Mouse (Mus musculus) intestine, embryonic 15.5 days (tissue): Measurements from ENCODE around the gene Tspo. TPM values are rescaled to one million over a fixed set of nuclear protein-coding genes. Genes with fewer than 3 reads are reported as not detected.
A peak's percentile ranks its signal among the peaks of the same experiment; 100 is the strongest.

Source experiments
- ATAC-seq: fragments of 200-750 bp; cut with Nextera tagmentation; 2 replicates; pipeline ENCODE4 v1.8.0; 2017; ENCODE audit warnings: moderate TSS enrichment, moderate library complexity
- H3K27ac ChIP-seq: fragments of 300-500 bp; sonication (generic); 2 replicates; pipeline ENCODE4 v1.5.1; 2015; ENCODE audit warnings: mild to moderate bottlenecking, inconsistent platforms
- H3K27me3 ChIP-seq: fragments of 300-500 bp; sonication (generic); replicated peaks from 2 replicates; pipeline ENCODE4 v1.6.1; 2015; ENCODE audit warnings: inconsistent platforms
- H3K36me3 ChIP-seq: fragments of 300-500 bp; sonication (generic); 2 replicates; pipeline ENCODE4 v1.6.1; 2015; ENCODE audit warnings: inconsistent platforms
- H3K4me1 ChIP-seq: fragments of 300-500 bp; sonication (generic); replicated peaks from 2 replicates; pipeline ENCODE4 v1.6.1; 2015; ENCODE audit warnings: inconsistent platforms
- H3K4me2 ChIP-seq: fragments of 300-500 bp; sonication (generic); replicated peaks from 2 replicates; pipeline ENCODE4 v1.6.1; 2015; ENCODE audit warnings: mild to moderate bottlenecking, inconsistent platforms
- H3K4me3 ChIP-seq: fragments of 300-500 bp; sonication (generic); replicated peaks from 2 replicates; pipeline ENCODE4 v1.5.1; 2015; ENCODE audit warnings: inconsistent platforms
- H3K9ac ChIP-seq: fragments of 300-500 bp; sonication (generic); 2 replicates; pipeline ENCODE4 v1.6.1; 2015; ENCODE audit warnings: inconsistent platforms
- H3K9me3 ChIP-seq: fragments of 300-500 bp; sonication (generic); 2 replicates; pipeline ENCODE4 v1.6.1; 2016; ENCODE audit warnings: inconsistent platforms
- WGBS: fragments of 180-500 bp; shearing (Covaris S2); methylation state at CpG from one replicate; pipeline ENCODE4 v1.1.7; 2015; 5-methylcytosine and 5-hydroxymethylcytosine counted together
- polyA plus RNA-seq: library from polyadenylated mRNA; unstranded; fragments of >200 nt; fragmentation: Nextera tagmentation; extraction: Ambion mirVana; gene quantifications from 2 replicates; pipeline ENCODE4 v1.2.1, GENCODE M21; 2015

Tspo gene
- 98.0 and 120 TPM in 2 replicates for polyA plus RNA-seq

DNA sequence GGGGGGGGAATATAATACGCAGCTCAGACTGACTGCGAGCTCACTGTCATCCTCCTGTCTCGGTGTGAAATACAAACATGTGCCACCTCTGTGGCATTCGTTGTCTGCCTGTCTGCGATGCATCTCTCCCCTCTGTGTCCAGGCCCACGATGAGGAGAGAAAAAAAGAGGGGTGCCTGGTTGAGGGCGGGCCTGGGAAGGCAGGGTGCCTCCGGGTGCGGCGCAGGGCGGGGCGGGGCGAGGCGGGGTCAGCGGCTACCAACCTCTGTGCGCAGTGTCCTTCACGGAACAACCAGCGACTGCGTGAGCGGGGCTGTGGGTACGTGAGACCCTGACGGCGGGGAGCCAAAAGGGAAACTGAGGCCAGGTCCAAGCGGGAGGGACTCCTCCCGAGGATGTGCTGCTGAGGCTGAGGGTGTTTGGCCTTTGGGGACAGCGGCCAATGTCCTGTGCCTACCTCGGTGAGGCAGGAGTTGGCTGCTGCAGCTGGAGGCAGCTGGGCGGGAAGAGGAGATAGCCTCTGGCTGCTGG is at the start of gene Tspo, which contains the start of gene Mcat:
Gene Tspo (plus strand): TSS at position 266 of the 530 bp plus-strand sequence.
Gene Mcat (minus strand): TSS at position 461 of the 530 bp plus-strand sequence.
- Histone ChIP-seq H3K4me2 (peak within 1 kb of the TSS; percentile 98), H3K27me3 (no peaks in the 10 kb centered on the region), H3K36me3 (no peaks in the 10 kb centered on the region), H3K9ac (peak within 1 kb of the TSS; percentile 59), H3K27ac (peak within 1 kb of the TSS; percentile 59; the same call in 1 of the 2 replicates), H3K4me1 (peaks cover 12% of the 10 kb centered on the region; the same call in 1 of the 2 replicates), H3K9me3 (no peaks in the 10 kb centered on the region), H3K4me3 (peak within 1 kb of the TSS; percentile 54)
- under 1% methylated on average over 28 of the region's 28 CpGs for WGBS
- peak; percentile 81 for ATAC-seq

DNA sequence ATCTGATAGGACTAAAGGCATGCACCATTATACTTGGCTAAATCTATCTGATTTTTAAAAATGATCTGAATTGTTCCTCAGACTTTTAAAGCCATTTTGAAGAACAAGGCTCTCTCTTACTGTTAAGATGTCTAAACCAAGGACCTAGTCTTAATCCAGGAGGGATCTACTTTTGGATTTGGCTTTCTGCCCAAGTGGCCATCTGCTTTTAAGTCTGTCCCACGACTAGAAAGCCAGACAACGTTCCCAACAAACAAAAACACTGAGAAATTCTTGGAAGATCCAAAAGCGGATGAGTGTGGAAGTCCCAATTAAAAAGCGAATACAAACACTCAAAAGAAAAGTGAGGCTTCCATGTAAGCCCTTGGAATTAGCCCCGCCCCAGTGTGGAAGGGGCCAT is 48.4 kb upstream of the Tspo start:
- Histone ChIP-seq H3K4me3 (no peak overlapping the region), H3K4me1 (peaks cover 9% of the 10 kb centered on the region), H3K4me2 (no peak overlapping the region), H3K9me3 (no peaks in the 10 kb centered on the region), H3K27ac (no peak overlapping the region), H3K27me3 (no peaks in the 10 kb centered on the region), H3K9ac (no peak overlapping the region), H3K36me3 (no peaks in the 10 kb centered on the region)
- 66% methylated on average over 5 of the region's 5 CpGs for WGBS
- ATAC-seq, result no peak

DNA sequence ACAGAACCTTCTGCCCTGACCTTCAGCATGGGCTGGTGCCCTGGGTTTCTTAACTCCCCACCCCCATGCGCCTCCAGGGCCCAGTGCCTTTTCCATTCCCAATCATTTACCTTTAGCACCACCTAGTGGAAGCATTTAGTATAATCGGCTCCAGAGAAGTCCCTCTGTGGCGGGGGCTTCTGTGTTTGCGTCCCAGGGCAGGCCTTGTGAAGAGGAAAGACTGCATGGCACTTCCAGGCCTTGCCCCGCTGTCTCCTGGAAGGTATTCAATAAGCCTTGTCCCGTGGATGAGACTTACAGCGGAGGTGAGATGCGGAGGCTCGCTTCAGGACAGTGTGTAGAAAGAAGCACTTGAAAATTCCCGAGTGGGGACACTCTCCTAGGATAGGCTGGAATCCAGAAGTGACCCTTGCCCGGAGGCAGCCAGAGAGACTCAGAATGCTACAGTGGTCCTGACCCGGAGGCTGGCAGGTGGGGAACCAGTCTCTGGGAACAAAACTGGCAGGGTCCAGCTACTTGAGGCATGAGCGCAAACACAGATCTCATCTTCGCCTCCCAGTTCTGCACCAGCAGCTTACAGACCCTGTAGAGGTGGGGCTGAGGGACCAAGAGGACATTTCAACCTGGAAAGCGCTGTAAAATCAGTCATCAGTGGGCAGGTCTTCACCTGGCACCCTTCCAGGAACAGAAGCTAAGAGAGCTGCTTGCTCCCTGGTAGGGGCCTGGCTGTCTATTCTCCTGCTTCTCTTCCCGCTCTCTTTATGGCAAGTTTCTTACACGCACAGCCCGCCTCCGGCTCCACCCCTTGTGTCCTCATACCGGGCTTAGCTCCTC is 45.0 kb upstream of the Tspo start:
- Histone ChIP-seq H3K4me2 (peak overlapping the region; percentile 45), H3K27me3 (no peaks in the 10 kb centered on the region), H3K9ac (no peak overlapping the region), H3K27ac (no peak overlapping the region), H3K36me3 (no peaks in the 10 kb centered on the region), H3K4me3 (no peak overlapping the region), H3K4me1 (peaks cover 6% of the 10 kb centered on the region), H3K9me3 (no peaks in the 10 kb centered on the region)
- peak; percentile 63 for ATAC-seq
- WGBS, result 28% methylated on average over 20 of the region's 20 CpGs

DNA sequence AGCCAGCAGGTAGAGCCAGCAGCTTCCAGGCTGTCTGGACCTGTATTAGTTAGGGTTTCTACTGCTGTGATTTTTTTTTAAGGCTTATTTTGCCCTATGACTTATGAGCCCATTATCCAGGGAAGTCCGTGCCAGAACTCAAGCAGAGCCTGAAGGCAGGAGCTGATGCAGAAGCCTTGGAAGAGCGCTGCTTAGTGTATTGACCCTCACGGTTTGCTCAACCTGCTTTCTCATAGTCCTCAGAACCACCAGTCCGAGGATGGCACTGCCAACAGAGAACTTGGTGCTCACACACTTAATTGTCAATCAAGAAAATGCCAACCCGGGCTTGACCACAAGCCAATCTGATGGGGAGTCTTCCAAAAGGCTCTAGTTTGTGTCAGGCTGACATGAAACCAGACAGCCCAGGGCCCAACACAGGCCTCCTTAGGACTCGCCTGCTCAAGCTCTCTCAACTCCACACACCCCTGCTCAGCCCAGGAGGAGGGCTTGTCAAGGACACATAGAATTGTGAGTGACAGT is 42.5 kb upstream of the Tspo start:
- H3K27ac ChIP-seq, result no peak overlapping the region
- H3K27me3 ChIP-seq, result peaks cover 10% of the 10 kb centered on the region; the same call in 1 of the 2 replicates
- no peaks in the 10 kb centered on the region for H3K36me3 ChIP-seq
- 83% methylated on average over 6 of the region's 6 CpGs for WGBS
- no peak overlapping the region for H3K4me3 ChIP-seq
- peaks cover 10% of the 10 kb centered on the region for H3K4me1 ChIP-seq
- H3K4me2 ChIP-seq, result no peak overlapping the region
- no peak for ATAC-seq
- H3K9me3 ChIP-seq, result no peaks in the 10 kb centered on the region
- no peak overlapping the region for H3K9ac ChIP-seq

DNA sequence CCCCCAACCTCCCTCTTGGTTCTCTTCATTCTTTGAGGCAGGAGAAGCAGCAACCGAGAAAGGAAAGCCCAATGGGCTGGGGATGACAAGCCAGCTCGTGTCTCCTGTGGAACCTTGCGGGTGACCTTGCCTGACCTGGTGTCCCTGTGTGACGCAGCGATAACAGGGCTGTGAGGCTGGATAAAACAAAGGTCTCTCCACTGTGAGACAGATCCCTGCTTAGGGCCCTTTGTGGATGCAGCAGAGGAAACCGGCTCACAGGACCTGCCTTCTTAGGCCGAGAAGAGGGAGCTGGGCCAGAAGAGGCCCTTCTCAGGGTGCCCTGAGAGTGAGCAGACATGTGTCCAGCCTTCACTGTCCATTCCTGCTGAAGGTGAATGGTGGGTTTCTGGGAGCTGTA is 40.2 kb upstream of the Tspo start:
- H3K36me3 ChIP-seq, result no peaks in the 10 kb centered on the region
- H3K4me3 ChIP-seq, result no peak overlapping the region
- H3K9ac ChIP-seq, result no peak overlapping the region
- whole genome bisulfite sequencing, result 41% methylated on average over 7 of the region's 7 CpGs
- no peak overlapping the region for H3K4me2 ChIP-seq
- H3K27me3 ChIP-seq, result peaks cover 29% of the 10 kb centered on the region
- no peak overlapping the region for H3K27ac ChIP-seq
- no peaks in the 10 kb centered on the region for H3K9me3 ChIP-seq
- H3K4me1 ChIP-seq, result peaks cover 22% of the 10 kb centered on the region
- ATAC-seq, result no peak

DNA sequence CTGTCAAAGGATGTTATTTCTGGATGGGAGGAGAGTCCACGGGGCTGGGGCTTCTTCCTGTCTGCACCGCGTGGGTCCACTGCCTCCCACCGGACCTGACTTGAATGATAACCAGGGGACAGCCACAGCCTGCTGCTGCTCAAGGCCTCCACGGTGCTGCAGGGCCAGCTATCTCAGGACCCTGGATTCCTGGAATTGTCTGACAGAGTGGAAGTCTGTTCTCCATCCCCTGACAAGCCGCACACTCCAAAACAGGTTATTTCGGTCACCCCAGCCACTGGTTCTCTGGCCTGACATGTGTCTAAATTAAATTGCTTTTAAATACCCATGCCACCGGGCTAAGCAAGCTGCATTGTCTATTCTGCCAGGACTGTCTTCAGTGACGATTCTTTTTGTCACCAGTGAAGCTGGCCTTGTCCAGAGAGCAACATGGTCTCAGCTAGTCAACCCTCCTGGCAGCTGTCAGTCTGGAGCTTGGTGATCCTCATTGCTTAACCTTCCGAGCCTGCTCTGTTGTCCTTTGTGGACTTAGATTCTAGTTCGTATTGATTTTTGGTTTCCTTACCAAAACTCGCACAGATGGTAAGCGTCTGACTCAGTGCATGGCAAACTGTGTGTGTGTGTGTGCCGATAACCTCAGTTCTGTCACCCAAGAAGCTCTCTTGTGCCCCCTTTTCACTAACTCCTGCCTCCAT is 39.6 kb upstream of the Tspo start:
- Histone ChIP-seq H3K4me2 (no peak overlapping the region), H3K4me1 (peaks cover 16% of the 10 kb centered on the region), H3K27ac (no peak overlapping the region), H3K4me3 (no peak overlapping the region), H3K9ac (no peak overlapping the region), H3K27me3 (peaks cover 33% of the 10 kb centered on the region), H3K9me3 (no peaks in the 10 kb centered on the region), H3K36me3 (no peaks in the 10 kb centered on the region)
- 52% methylated on average over 14 of the region's 14 CpGs for WGBS
- no peak for ATAC-seq

DNA sequence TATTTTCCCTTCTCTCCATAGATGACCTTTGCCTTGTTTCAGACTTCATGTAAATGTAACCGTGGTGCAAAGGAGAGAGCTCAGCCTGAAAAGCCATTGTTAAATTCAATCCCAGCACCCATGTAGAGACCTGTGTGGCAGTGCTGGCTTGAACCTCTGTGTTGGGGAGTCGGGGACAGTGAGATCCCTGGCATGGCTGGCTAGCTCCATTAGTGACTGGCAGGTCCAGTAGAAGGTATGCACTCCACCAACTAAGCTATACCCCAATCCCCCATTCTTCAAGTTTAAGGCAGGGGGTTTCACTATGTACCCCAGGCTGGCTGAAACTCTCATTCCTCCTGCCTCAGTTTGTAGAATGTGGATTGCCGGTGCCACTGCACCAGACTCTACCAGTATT is 39.1 kb upstream of the Tspo start:
- peaks cover 16% of the 10 kb centered on the region for H3K4me1 ChIP-seq
- H3K36me3 ChIP-seq, result no peaks in the 10 kb centered on the region
- H3K9me3 ChIP-seq, result no peaks in the 10 kb centered on the region
- H3K4me3 ChIP-seq, result no peak overlapping the region
- no peak overlapping the region for H3K4me2 ChIP-seq
- no peak overlapping the region for H3K9ac ChIP-seq
- H3K27me3 ChIP-seq, result peaks cover 33% of the 10 kb centered on the region
- no peak overlapping the region for H3K27ac ChIP-seq
- ATAC-seq, result no peak
- WGBS, result 76% methylated on average over 3 of the region's 3 CpGs

DNA sequence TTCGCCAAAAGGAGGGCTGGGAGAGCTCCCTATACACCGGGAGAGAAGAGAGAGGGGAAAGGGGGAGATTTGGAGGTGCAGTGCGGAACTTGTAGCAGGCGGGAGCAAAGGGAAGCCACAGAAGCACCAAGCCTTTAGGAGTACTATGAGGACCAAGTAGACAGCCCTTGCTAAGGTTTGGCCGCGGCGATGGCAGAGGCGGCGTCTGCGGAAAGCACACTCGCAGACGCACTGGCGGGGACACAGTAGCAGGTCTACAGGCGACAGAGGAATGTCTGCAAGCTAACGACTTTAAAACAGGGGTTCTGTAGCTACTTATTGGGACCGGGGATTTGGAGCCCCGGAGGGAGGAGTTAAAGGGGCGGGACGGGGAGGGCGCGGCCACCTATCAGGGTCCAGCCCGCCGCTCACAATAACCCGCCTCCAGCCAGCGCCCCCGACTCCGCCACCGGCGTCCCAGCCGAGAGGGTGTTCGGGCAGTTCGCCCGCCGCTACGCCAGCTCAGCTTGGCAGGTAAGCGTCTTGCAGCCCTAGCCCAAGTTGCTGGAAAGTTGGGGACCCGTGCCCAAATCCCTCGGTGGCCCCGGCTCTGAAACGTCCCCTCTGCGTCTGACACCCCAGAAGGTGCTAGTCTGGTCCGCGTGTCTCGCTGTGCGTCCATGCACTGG is 36.8 kb upstream of the Tspo start, which contains the start of gene Bik:
Gene Bik (plus strand): TSS at position 439 of the 668 bp plus-strand sequence.
- Histone ChIP-seq H3K9ac (peak within 1 kb of the TSS; percentile 53), H3K9me3 (no peaks in the 10 kb centered on the region), H3K36me3 (no peaks in the 10 kb centered on the region), H3K4me1 (peaks cover 23% of the 10 kb centered on the region), H3K4me2 (peak within 1 kb of the TSS; percentile 96), H3K4me3 (peak within 1 kb of the TSS; percentile 50), H3K27ac (no peak within 1 kb of the TSS), H3K27me3 (peaks cover 33% of the 10 kb centered on the region)
- WGBS, result under 1% methylated on average over 45 of the region's 45 CpGs
- peak; percentile 81 for ATAC-seq

DNA sequence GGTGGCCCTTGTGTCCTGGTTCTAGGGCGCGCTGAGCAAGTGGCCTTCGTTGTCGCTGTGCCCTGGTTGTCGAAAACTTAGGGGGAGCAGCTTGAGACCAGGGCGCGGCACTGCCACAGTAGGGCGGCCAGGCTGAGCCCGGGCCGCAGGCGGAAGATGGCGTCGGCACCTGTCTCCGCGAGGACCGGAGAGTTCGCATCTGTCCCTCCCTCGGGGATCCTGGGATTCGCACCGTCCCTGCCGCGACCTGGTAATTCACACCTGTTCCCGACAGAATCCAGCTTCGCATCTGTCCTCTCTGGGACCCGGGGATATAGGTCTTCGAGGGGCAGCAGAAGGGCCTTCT is 36.3 kb upstream of the Tspo start:
- peak overlapping the region; percentile 53 for H3K9ac ChIP-seq
- H3K27ac ChIP-seq, result no peak overlapping the region
- peak overlapping the region; percentile 50 for H3K4me3 ChIP-seq
- H3K4me2 ChIP-seq, result peak overlapping the region; percentile 96
- no peaks in the 10 kb centered on the region for H3K36me3 ChIP-seq
- 1% methylated on average over 26 of the region's 26 CpGs for WGBS
- H3K9me3 ChIP-seq, result no peaks in the 10 kb centered on the region
- H3K27me3 ChIP-seq, result peaks cover 33% of the 10 kb centered on the region
- peaks cover 23% of the 10 kb centered on the region for H3K4me1 ChIP-seq
- peak; percentile 32; the same call in 1 of the 2 replicates for ATAC-seq

DNA sequence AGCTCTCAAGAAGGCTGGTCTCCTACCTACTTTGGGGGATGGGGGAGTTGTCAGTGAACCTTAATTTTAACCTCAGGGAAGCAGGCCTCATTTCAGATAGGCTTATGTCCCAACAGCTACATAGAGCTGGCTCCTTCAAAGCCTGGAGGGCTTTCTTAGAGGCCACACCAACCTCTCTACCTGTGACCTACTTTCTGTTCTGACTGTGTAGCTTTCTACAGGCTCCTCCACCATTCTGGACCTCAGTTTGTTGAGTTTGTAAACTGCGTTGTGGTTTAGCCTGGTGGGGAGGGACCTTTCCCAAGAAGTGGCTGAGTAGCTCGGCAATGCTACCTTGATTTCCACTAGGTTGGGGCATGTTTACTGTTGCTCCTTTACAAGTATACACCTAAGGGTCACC is 35.6 kb upstream of the Tspo start:
- no peak overlapping the region for H3K4me2 ChIP-seq
- H3K27me3 ChIP-seq, result peaks cover 33% of the 10 kb centered on the region
- no peaks in the 10 kb centered on the region for H3K36me3 ChIP-seq
- 78% methylated on average over 2 of the region's 2 CpGs for WGBS
- H3K27ac ChIP-seq, result no peak overlapping the region
- H3K4me1 ChIP-seq, result peaks cover 23% of the 10 kb centered on the region
- no peak for ATAC-seq
- no peaks in the 10 kb centered on the region for H3K9me3 ChIP-seq
- H3K4me3 ChIP-seq, result no peak overlapping the region
- no peak overlapping the region for H3K9ac ChIP-seq

DNA sequence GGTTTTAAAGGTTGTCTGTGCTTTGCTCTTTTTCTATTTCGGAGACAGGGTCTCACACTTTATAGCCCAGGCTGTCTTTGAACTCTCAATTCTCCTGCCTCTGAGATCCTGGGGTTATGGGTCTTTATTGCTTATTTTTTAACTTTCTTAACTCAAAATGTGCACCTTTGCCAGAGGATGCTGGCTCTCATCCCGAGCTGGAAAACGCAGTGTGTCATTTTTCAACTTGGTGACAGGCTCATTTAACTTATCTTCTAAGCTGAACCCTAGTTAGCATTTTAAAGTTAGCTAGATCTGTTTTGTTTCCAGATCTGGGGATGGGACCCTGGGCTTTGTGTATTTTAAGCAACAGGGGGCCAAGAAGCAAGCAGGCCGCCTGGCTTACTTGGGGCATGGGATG is 34.5 kb upstream of the Tspo start:
- no peaks in the 10 kb centered on the region for H3K36me3 ChIP-seq
- peaks cover 23% of the 10 kb centered on the region for H3K4me1 ChIP-seq
- ATAC-seq, result no peak
- no peaks in the 10 kb centered on the region for H3K9me3 ChIP-seq
- no peak overlapping the region for H3K4me3 ChIP-seq
- 58% methylated on average over 4 of the region's 4 CpGs for WGBS
- no peak overlapping the region for H3K4me2 ChIP-seq
- no peak overlapping the region for H3K9ac ChIP-seq
- peaks cover 33% of the 10 kb centered on the region for H3K27me3 ChIP-seq
- no peak overlapping the region for H3K27ac ChIP-seq

DNA sequence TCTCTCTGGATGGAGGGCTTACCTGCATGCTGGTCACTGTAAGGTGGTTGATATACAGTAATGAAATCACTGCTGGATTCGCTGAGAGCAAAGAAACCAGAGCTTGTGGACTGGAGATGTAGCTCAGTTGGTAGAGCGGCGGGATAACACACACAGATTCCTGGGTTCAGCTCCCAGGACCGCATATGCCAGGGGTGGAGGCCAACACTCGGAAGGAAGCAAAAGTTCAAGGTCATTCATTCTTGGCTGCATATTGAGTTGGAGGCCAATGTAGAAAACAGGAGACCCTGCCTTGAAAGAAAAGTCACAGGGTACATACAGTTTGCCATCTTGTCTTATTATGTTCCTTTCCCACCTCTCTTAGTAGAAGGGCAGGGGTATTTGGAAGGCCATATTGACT is 33.6 kb upstream of the Tspo start:
- no peak overlapping the region for H3K4me2 ChIP-seq

More for the DNA sequence above, 33.6 kb upstream of the Tspo start:
- Histone ChIP-seq H3K27me3 (peaks cover 31% of the 10 kb centered on the region), H3K9ac (no peak overlapping the region), H3K4me3 (no peak overlapping the region), H3K36me3 (no peaks in the 10 kb centered on the region), H3K9me3 (no peaks in the 10 kb centered on the region), H3K27ac (no peak overlapping the region), H3K4me1 (peaks cover 23% of the 10 kb centered on the region)
- no peak for ATAC-seq
- WGBS, result 82% methylated on average over 5 of the region's 5 CpGs
